Mouse (Mus musculus): ENCODE measurements around the gene Klb.

DNA sequence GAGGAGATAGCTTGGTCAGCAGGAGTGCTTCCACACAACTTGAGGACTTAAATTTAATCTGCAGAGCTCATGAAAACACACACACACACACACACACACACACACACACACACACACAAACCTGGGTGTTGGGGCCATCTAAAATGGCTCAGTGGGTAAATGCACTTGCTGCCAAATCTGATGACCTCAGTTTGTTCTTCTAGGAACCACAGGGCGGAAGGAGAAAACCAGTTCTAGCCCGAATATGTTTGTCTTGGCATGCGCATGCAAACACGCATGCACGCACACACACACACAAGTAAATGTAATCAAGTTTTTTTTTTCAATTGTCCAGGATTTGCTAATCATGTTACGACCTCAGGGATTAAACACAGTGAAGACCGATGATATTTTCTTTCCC, 23.4 kb downstream of the Klb start:
- TF ChIP-seq CTCF (conservative IDR thresholded peaks at IDR 0.05; ENCODE audit: low read length) (no peak), POU5F1 (IDR thresholded peaks at IDR 0.05; ENCODE audit: borderline replicate concordance, low read length) (no peak), NANOG (IDR thresholded peaks at IDR 0.05; ENCODE audit: borderline replicate concordance, low read length) (no peak)
